Mouse (Mus musculus) CH12.LX (cell line): ENCODE measurements around the gene Lama1. TPM values are rescaled to one million over a fixed set of nuclear protein-coding genes. Genes with fewer than 3 reads are reported as not detected.

ENCODE experiments used
- DNase-seq: peaks from one replicate; pipeline ENCODE4 v3.0.0-alpha.2; 2013; ENCODE audit errors: extremely low read depth
- H3K27ac ChIP-seq: 2 replicates; pipeline ENCODE4 v1.5.1; 2012; ENCODE audit warnings: low read depth, mild to moderate bottlenecking, control low read depth, moderate library complexity; ENCODE audit not compliant: insufficient read depth
- H3K27me3 ChIP-seq: replicated peaks from 2 replicates; pipeline ENCODE3; 2012; ENCODE audit warnings: inconsistent platforms
- H3K36me3 ChIP-seq, 2 experiments: replicated peaks in 1 of 2; 2 replicates each; pipeline versions ENCODE3 to v1.6.1; 2012; ENCODE audit warnings: inconsistent platforms in 1 of 2, low read length in 1 of 2, mild to moderate bottlenecking in 1 of 2, mixed read lengths in 1 of 2, moderate library complexity in 1 of 2; ENCODE audit not compliant: control insufficient read depth in 1 of 2, insufficient read depth in 1 of 2
- H3K4me1 ChIP-seq, 2 experiments: 2 replicates each; pipeline ENCODE4 v1.6.1; 2012; ENCODE audit warnings: inconsistent platforms in 1 of 2, moderate library complexity in 1 of 2; ENCODE audit not compliant: insufficient read depth in 2 of 2, control insufficient read depth in 1 of 2
- H3K4me2 ChIP-seq: 2 replicates; pipeline ENCODE4 v1.6.1; 2012; ENCODE audit warnings: low read depth, mild to moderate bottlenecking, control low read depth; ENCODE audit not compliant: poor library complexity, insufficient read depth, severe bottlenecking
- H3K4me3 ChIP-seq, 3 experiments: fragments of 150-350 bp in 1 of 3; sonication (generic) in 1 of 3; replicated peaks in 1 of 3; 2 replicates each; pipeline versions ENCODE3 to v1.5.1; 2011 to 2012; ENCODE audit warnings: low read depth in 2 of 3, low read length in 2 of 3, mild to moderate bottlenecking in 2 of 3, moderate library complexity in 2 of 3, control low read depth in 1 of 3, improper control_type of control experiment in 1 of 3, inconsistent platforms in 1 of 3, mixed read lengths in 1 of 3; ENCODE audit not compliant: poor library complexity in 1 of 3
- H3K79me2 ChIP-seq: replicated peaks from 2 replicates; pipeline ENCODE4 v1.6.1; 2012; ENCODE audit warnings: mild to moderate bottlenecking, moderate library complexity; ENCODE audit not compliant: control insufficient read depth, poor library complexity, insufficient read depth, severe bottlenecking; ENCODE audit errors: extremely low read depth
- H3K9ac ChIP-seq: 2 replicates; pipeline ENCODE4 v1.6.1; 2012; ENCODE audit warnings: low read depth, mild to moderate bottlenecking, control low read depth, moderate library complexity; ENCODE audit not compliant: insufficient read depth
- H3K9me3 ChIP-seq: replicated peaks from 2 replicates; pipeline ENCODE3; 2012; ENCODE audit warnings: low read length, inconsistent platforms, mixed read lengths
- BHLHE40 ChIP-seq: IDR thresholded peaks from 2 replicates; pipeline ENCODE4 v1.6.1; 2011; ENCODE audit warnings: mild to moderate bottlenecking, low read depth, low read length, improper control_type of control experiment
- CHD2 ChIP-seq: IDR thresholded peaks from 2 replicates; pipeline ENCODE4 v1.6.1; 2011; ENCODE audit warnings: low read length, improper control_type of control experiment
- JUN ChIP-seq: IDR thresholded peaks from 2 replicates; pipeline ENCODE4 v1.6.1; 2011; ENCODE audit warnings: low read depth, mild to moderate bottlenecking, low read length, improper control_type of control experiment, moderate library complexity; ENCODE audit not compliant: insufficient read depth
- JUND ChIP-seq: conservative IDR thresholded peaks from 2 replicates; pipeline ENCODE4 v1.6.1; 2011; ENCODE audit warnings: low read depth, low read length, improper control_type of control experiment
- KAT2A ChIP-seq: IDR thresholded peaks from 2 replicates; pipeline ENCODE4 v1.6.1; 2012; ENCODE audit warnings: low read length, improper control_type of control experiment, inconsistent platforms; ENCODE audit not compliant: insufficient replicate concordance
- MAFK ChIP-seq: IDR thresholded peaks from 2 replicates; pipeline ENCODE4 v1.6.1; 2011; ENCODE audit warnings: low read length, improper control_type of control experiment; ENCODE audit not compliant: insufficient replicate concordance
- MAZ ChIP-seq: IDR thresholded peaks from 2 replicates; pipeline ENCODE4 v1.6.1; 2012; ENCODE audit warnings: low read depth, mild to moderate bottlenecking, inconsistent platforms, low read length, improper control_type of control experiment, moderate library complexity
- MXI1 ChIP-seq: IDR thresholded peaks from 2 replicates; pipeline ENCODE4 v1.6.1; 2011; ENCODE audit warnings: mild to moderate bottlenecking, low read depth, low read length, improper control_type of control experiment
- MYC ChIP-seq: IDR thresholded peaks from 2 replicates; pipeline ENCODE4 v1.6.1; 2011; ENCODE audit warnings: low read depth, mild to moderate bottlenecking, improper control_type of control experiment, low read length
- PAX5 ChIP-seq: IDR thresholded peaks from 2 replicates; pipeline ENCODE4 v1.6.1; 2012; ENCODE audit warnings: low read length, inconsistent platforms, mixed read lengths
- POLR2AphosphoS2 ChIP-seq: IDR thresholded peaks from 2 replicates; pipeline ENCODE4 v1.6.1; 2011; ENCODE audit warnings: low read depth, low read length, improper control_type of control experiment
- RAD21 ChIP-seq: IDR thresholded peaks from 2 replicates; pipeline ENCODE4 v1.6.1; 2011; ENCODE audit warnings: low read depth, mild to moderate bottlenecking, low read length, improper control_type of control experiment, moderate library complexity
- RCOR1 ChIP-seq: conservative IDR thresholded peaks from 2 replicates; pipeline ENCODE4 v1.6.1; 2012; ENCODE audit warnings: low read depth, mild to moderate bottlenecking, inconsistent platforms, low read length, improper control_type of control experiment
- SIN3A ChIP-seq: IDR thresholded peaks from 2 replicates; pipeline ENCODE4 v1.6.1; 2012; ENCODE audit warnings: low read length, improper control_type of control experiment, inconsistent platforms
- SMC3 ChIP-seq: IDR thresholded peaks from 2 replicates; pipeline ENCODE4 v1.6.1; 2011; ENCODE audit warnings: low read depth, low read length, improper control_type of control experiment
- TBP ChIP-seq: conservative IDR thresholded peaks from 2 replicates; pipeline ENCODE4 v1.6.1; 2011; ENCODE audit warnings: low read depth, low read length, improper control_type of control experiment
- TCF12 ChIP-seq: IDR thresholded peaks from 2 replicates; pipeline ENCODE4 v1.6.1; 2014; ENCODE audit warnings: low read depth, mild to moderate bottlenecking, inconsistent platforms, low read length, improper control_type of control experiment
- UBTF ChIP-seq: IDR thresholded peaks from 2 replicates; pipeline ENCODE4 v1.6.1; 2012; ENCODE audit warnings: low read depth, mild to moderate bottlenecking, inconsistent platforms, low read length, improper control_type of control experiment, moderate library complexity
- USF1 ChIP-seq: IDR thresholded peaks from 2 replicates; pipeline ENCODE4 v1.6.1; 2014; ENCODE audit warnings: low read depth, mild to moderate bottlenecking, inconsistent platforms, low read length, improper control_type of control experiment
- USF2 ChIP-seq: conservative IDR thresholded peaks from 2 replicates; pipeline ENCODE4 v1.6.1; 2011; ENCODE audit warnings: low read depth, low read length, improper control_type of control experiment
- ZMIZ1 ChIP-seq: IDR thresholded peaks from 2 replicates; pipeline ENCODE4 v1.6.1; 2012; ENCODE audit warnings: low read depth, mild to moderate bottlenecking, inconsistent platforms, low read length, improper control_type of control experiment
- dilution Hi-C: fragments of 300-500 bp; cut with MboI; formaldehyde crosslinking; loops from 2 replicates; pipeline ENCODE4 v1.14.3; 2020; ENCODE audit warnings: low sequenced_read_pairs; ENCODE audit not compliant: extremely low pct_unique_long_range_greater_than_20kb, extremely low pct_ligation_motif_present
- in situ Hi-C: fragments of 300-500 bp; cut with MboI; formaldehyde crosslinking; loops from 3 replicates; pipeline ENCODE4 v1.14.3; 2019; ENCODE audit warnings: low sequenced_read_pairs, low pct_ligation_motif_present, low pct_unique_long_range_greater_than_20kb, mixed read lengths
- polyA plus RNA-seq: library from polyadenylated mRNA; unstranded; fragments of >175 nt; gene quantifications from 2 replicates; pipeline ENCODE4 v1.2.1, GENCODE M21; 2012; ENCODE audit warnings: low read depth; ENCODE audit not compliant: insufficient read length
- total RNA-seq, 2 experiments: library from RNA; depleted of rRNA; stranded (reverse); fragments of 300-350 nt in 1 of 2; fragments of >200 nt in 1 of 2; gene quantifications; 2 replicates each; pipeline ENCODE4 v1.2.3; 2012 to 2014

The Lama1 gene
- total and polyA plus RNA-seq, 3 experiments, result not detected

- Histone ChIP-seq H3K9ac (no peak overlapping the region), H3K9me3 (peaks cover 72% of the 10 kb centered on the region), H3K27me3 (no peaks in the 10 kb centered on the region), H3K79me2 (no peaks in the 10 kb centered on the region), H3K27ac (no peak overlapping the region), H3K36me3 (no peaks in the 10 kb centered on the region), H3K4me1 (no peaks in the 10 kb centered on the region), H3K4me2 (no peak overlapping the region), H3K4me3 (no peak overlapping the region)
- in situ Hi-C loops, result no loop called here
- TF ChIP-seq ZMIZ1 (no peak), JUN (no peak), CHD2 (no peak), POLR2AphosphoS2 (no peak), TCF12 (no peak)
- no peak for DNase-seq
- dilution Hi-C loops, result no loop called here
Observed at GRCm38 (mm10) chr17:67666981-67667380, 30.1 kb upstream of the Lama1 start.

GRCm38 (mm10) chr17:67667981-67668380, 29.1 kb upstream of the Lama1 start:
- dilution Hi-C loops, result no loop called here
- TF ChIP-seq PAX5 (no peak), TCF12 (no peak), USF2 (no peak), RAD21 (no peak), TBP (no peak), SIN3A (no peak), USF1 (no peak), KAT2A (no peak)

GRCm38 (mm10) chr17:67678576-67678975, 18.5 kb upstream of the Lama1 start:
- in situ Hi-C loops (no loop called here), dilution Hi-C loops (no loop called here)
- H3K79me2 ChIP-seq, result no peaks in the 10 kb centered on the region
- H3K4me3 ChIP-seq, result no peak overlapping the region
- no peaks in the 10 kb centered on the region for H3K36me3 ChIP-seq
- H3K4me1 ChIP-seq, result no peaks in the 10 kb centered on the region
- no peak for TF ChIP-seq MAZ
- TF ChIP-seq RCOR1, result no peak
- no peak for TF ChIP-seq UBTF
- no peak for TF ChIP-seq BHLHE40
- no peak for TF ChIP-seq JUND
- TF ChIP-seq MXI1, result no peak
- TF ChIP-seq SMC3, result no peak
- no peak for TF ChIP-seq ZMIZ1
- no peak for TF ChIP-seq RAD21
- TF ChIP-seq MYC, result no peak
- no peak for TF ChIP-seq MAFK
- H3K27ac ChIP-seq, result no peak overlapping the region
- H3K9me3 ChIP-seq, result peaks cover 61% of the 10 kb centered on the region
- no peak overlapping the region for H3K9ac ChIP-seq
- no peak for DNase-seq
- no peak overlapping the region for H3K4me2 ChIP-seq
- H3K27me3 ChIP-seq, result no peaks in the 10 kb centered on the region

More at GRCm38 (mm10) chr17:67667981-67668380, 29.1 kb upstream of the Lama1 start:
- Histone ChIP-seq H3K27ac (no peak overlapping the region), H3K9ac (no peak overlapping the region), H3K4me1 (no peaks in the 10 kb centered on the region), H3K9me3 (peaks cover 75% of the 10 kb centered on the region), H3K27me3 (no peaks in the 10 kb centered on the region), H3K4me3 (no peak overlapping the region), H3K79me2 (no peaks in the 10 kb centered on the region), H3K4me2 (no peak overlapping the region), H3K36me3 (no peaks in the 10 kb centered on the region)
- no peak for DNase-seq
- in situ Hi-C loops, result no loop called here
